Mouse (Mus musculus) cerebellum, adult (tissue): Measurements from ENCODE around the gene Hsf5.

Source experiments
- ATAC-seq: cut with Nextera tagmentation; 2 replicates; pipeline ENCODE4 v1.9.2; 2017; ENCODE audit warnings: mild to moderate bottlenecking, moderate library complexity, mixed read lengths; ENCODE audit not compliant: insufficient number of reproducible peaks, low FRiP score, low TSS enrichment

The Hsf5 gene

GRCm38 (mm10) chr11:87589605-87590004, 27.4 kb upstream of the Hsf5 start:
- ATAC-seq, result no peak

GRCm38 (mm10) chr11:87590841-87591525, 26.0 kb upstream of the Hsf5 start:
- ATAC-seq, result no peak

- peak; percentile 94 for ATAC-seq
Measured at GRCm38 (mm10) chr11:87591526-87592353, 25.2 kb upstream of the Hsf5 start, which contains the start of gene Mtmr4. Gene Mtmr4 (plus strand): TSS chr11:87592162.

DNA sequence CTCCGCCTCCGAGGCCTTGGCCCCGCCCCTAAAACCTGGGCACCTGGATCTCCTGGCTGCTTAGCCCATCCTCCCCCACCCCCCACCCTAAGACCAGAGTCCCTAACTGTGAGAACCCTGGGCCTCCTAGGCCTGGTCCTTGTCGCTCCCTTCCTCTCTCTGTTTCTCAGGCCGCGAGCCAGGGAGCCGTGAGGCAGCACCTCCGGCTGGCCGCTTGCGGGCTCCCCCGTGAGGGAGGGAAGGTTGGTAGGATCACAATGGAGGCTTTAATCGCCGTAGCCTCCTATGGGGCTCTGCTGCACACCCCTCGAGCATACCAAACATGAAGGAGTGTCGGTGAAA, 24.6 kb upstream of the Hsf5 start:
- no peak for ATAC-seq

- ATAC-seq, result no peak
Measured at GRCm38 (mm10) chr11:87592713-87593598, 24.0 kb upstream of the Hsf5 start.

- peak; percentile 57; the same call in 1 of the 2 replicates for ATAC-seq
Measured at GRCm38 (mm10) chr11:87595327-87595841, 21.6 kb upstream of the Hsf5 start.

- ATAC-seq, result no peak
Measured at GRCm38 (mm10) chr11:87595976-87596375, 21.0 kb upstream of the Hsf5 start.

- no peak for ATAC-seq
Measured at GRCm38 (mm10) chr11:87596492-87596891, 20.5 kb upstream of the Hsf5 start.

- no peak for ATAC-seq
Measured at GRCm38 (mm10) chr11:87597061-87597460, 19.9 kb upstream of the Hsf5 start.

GRCm38 (mm10) chr11:87599395-87600089, 17.4 kb upstream of the Hsf5 start:
- ATAC-seq, result no peak

DNA sequence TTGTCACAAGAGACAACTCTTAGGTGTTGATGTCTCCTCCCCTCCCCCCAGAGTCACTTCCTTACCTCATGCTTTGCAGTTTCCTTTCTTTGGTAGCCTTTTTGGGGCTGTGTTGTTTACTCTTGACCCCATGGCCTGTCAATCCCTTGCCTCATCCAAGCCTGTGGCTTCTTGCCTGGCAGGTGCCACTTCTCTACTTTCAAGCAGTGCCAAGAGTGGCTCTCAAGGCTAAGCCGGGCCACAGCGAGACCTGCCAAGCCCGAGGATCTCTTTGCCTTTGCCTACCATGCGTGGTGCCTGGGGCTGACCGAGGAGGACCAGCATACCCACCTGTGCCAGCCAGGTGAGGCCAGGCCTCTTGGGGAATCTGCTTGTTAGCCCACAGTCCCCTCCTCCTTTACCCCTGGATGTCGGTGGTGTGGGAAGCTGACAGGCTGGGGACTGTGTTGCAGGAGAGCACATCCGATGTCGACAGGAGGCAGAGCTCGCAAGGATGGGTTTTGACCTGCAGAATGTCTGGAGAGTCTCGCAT, 16.6 kb upstream of the Hsf5 start:
- no peak for ATAC-seq

GRCm38 (mm10) chr11:87602234-87602633, 14.7 kb upstream of the Hsf5 start:
- ATAC-seq, result no peak

DNA sequence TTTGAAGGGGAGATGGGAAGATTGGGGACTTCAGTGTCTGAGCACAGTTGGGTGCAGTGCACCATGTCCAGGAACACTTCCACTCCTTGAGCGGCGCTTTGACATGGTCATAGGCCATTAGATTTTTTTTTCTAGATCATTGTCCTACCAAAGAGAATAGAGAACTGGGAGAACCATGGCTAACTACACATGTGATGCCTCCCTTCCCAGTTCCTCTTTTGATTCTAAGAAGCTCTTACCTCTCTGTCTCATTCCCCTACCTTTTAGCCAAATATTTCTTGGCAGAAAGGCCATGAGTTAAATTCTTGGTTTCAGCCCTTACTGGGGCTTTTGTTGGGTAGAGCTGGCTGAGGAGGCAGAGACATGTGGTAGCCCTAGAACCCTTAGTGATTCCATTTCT, 13.4 kb upstream of the Hsf5 start:
- ATAC-seq, result no peak

GRCm38 (mm10) chr11:87609264-87609663, 7.7 kb upstream of the Hsf5 start:
- no peak for ATAC-seq

- ATAC-seq, result no peak
Measured at GRCm38 (mm10) chr11:87611547-87611946, 5.4 kb upstream of the Hsf5 start.

- ATAC-seq, result no peak
Measured at GRCm38 (mm10) chr11:87613972-87614371, 3.0 kb upstream of the Hsf5 start.

GRCm38 (mm10) chr11:87615551-87615950, 1.4 kb upstream of the Hsf5 start:
- no peak for ATAC-seq

DNA sequence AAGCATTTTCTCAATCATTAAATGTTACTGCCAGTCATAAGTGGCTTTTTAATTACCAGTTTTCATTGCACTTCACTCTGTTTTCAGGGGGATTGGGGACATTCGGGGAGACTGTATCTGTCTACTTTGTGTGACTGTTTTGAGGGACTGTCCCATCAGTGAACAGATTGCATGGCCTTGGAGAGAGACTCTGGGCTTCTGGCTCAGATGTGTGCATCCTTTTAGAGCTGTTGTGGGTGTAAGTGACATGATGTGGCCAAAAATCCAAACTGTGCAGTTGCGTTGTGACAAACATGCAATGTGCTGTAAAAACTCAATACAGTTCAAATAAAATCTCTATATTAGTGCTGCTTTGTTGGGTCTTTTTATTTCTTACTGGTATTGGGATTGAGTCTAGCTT, 1.0 kb upstream of the Hsf5 start:
- no peak for ATAC-seq

- no peak for ATAC-seq
Measured at GRCm38 (mm10) chr11:87617606-87618005, 642 bp downstream of the Hsf5 start.

DNA sequence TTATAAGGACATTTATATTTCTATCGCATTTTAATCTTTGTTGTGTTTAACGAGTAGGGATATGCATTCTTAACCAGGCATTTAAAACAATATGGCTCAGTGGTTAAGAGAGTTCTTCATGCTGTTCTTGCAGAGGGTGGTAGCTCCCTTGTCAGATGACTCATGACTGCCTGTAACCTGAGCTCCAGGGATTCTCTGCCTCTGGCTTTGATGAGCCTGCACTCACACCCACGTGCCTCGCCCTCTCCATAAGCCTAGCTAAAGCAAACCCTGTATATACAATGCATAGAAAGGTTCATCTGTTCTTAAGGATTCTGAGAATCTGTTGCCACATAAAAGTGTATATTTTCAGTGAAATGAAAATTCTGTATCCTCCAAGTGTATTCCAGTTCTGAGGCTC, 6.2 kb downstream of the Hsf5 start:
- no peak for ATAC-seq
